In the genomic region with DNA sequence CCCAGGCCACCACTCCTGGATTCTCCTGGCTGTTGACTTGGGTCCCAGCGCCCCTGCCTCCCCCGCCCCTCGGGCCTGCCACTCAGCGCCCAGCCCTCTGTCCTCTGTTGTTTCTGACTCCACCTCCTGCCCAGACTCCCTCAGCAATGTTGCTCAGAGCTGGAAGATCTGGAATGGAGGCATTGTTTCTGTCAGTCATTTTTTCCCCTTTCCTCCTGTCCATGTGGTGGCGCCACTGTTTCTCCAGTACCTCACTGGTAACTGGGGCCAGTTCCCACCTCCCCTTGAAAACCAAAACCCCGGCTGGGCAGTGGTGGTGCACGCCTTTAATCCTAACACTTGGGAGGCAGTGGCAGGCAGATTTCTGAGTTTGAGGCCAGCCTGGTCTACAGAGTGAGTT, we compare ENCODE assay signal across 1 mouse cellular context.
A peak's percentile ranks its signal among the peaks of the same experiment; 100 is the strongest.
TF ChIP-seq lines count a peak whose summit lies in the region.

No protein-coding gene starts in this region.

TF ChIP-seq in CH12.LX, 34 proteins besides CTCF, POLR2A, EP300 and RAD21:
- no peak for TF ChIP-seq USF1 (IDR thresholded peaks at IDR 0.05; ENCODE audit: low read depth, low read length)
- peak; percentile 32 for TF ChIP-seq SMC3 (IDR thresholded peaks at IDR 0.05; ENCODE audit: low read depth, low read length)
- no peak for TF ChIP-seq RCOR1 (conservative IDR thresholded peaks at IDR 0.05; ENCODE audit: low read depth, low read length)
- TF ChIP-seq POLR2AphosphoS2 (IDR thresholded peaks at IDR 0.05; ENCODE audit: low read depth, low read length), result no peak
- no peak for TF ChIP-seq TCF12 (IDR thresholded peaks at IDR 0.05; ENCODE audit: low read depth, low read length)
- no peak for TF ChIP-seq ZMIZ1 (IDR thresholded peaks at IDR 0.05; ENCODE audit: low read depth, low read length)
